Mouse (Mus musculus): ENCODE measurements around the gene Fyn. TPM values are rescaled to one million over a fixed set of nuclear protein-coding genes. Genes with fewer than 3 reads are reported as not detected.

Gene Fyn
- polyA plus RNA-seq, 1 experiment: 76.1 TPM

GRCm38 (mm10) chr10:39516541-39517133 is 148.0 kb downstream of the Fyn start:
- WGBS: 77% methylated on average over 6 of the region's 6 CpGs
- Histone ChIP-seq H3K4me1 (replicated peaks; ENCODE audit: control insufficient read depth, insufficient read depth, low read length) (peaks cover 34% of the 10 kb centered on the region), H3K27ac (ENCODE audit: control insufficient read depth, insufficient read depth, low read length) (no peak overlapping the region; the same call in 1 of the 2 replicates), H3K27me3 (ENCODE audit: control insufficient read depth, insufficient read depth, low read length) (no peaks in the 10 kb centered on the region), H3K4me3 (ENCODE audit: control insufficient read depth, insufficient read depth, low read length) (no peak overlapping the region), H3K36me3 (ENCODE audit: control insufficient read depth, insufficient read depth, low read length) (peaks cover 12% of the 10 kb centered on the region; the same call in 1 of the 2 replicates)
- DNase-seq: no peak
- TF ChIP-seq CTCF (IDR thresholded peaks at IDR 0.05; ENCODE audit: borderline replicate concordance, control insufficient read depth, extremely low read depth, insufficient read depth, low read length, poor library complexity) (no peak), POLR2A (IDR thresholded peaks at IDR 0.05; ENCODE audit: control insufficient read depth, extremely low read depth, insufficient read depth, low read length, poor library complexity) (no peak)

- no peak for DNase-seq
- 59% methylated on average over 9 of the region's 9 CpGs for WGBS
- Histone ChIP-seq H3K4me3 (ENCODE audit: control insufficient read depth, insufficient read depth, low read length) (no peak overlapping the region), H3K27me3 (ENCODE audit: control insufficient read depth, insufficient read depth, low read length) (no peaks in the 10 kb centered on the region), H3K4me1 (replicated peaks; ENCODE audit: control insufficient read depth, insufficient read depth, low read length) (peaks cover 41% of the 10 kb centered on the region), H3K27ac (ENCODE audit: control insufficient read depth, insufficient read depth, low read length) (peak overlapping the region; percentile 3; the same call in 1 of the 2 replicates), H3K36me3 (ENCODE audit: control insufficient read depth, insufficient read depth, low read length) (peaks cover 12% of the 10 kb centered on the region; the same call in 1 of the 2 replicates)
- TF ChIP-seq CTCF (IDR thresholded peaks at IDR 0.05; ENCODE audit: borderline replicate concordance, control insufficient read depth, extremely low read depth, insufficient read depth, low read length, poor library complexity) (no peak), POLR2A (IDR thresholded peaks at IDR 0.05; ENCODE audit: control insufficient read depth, extremely low read depth, insufficient read depth, low read length, poor library complexity) (no peak)
Observed at GRCm38 (mm10) chr10:39517375-39517774, 148.7 kb downstream of the Fyn start.

GRCm38 (mm10) chr10:39518232-39518631 is 149.6 kb downstream of the Fyn start:
- Histone ChIP-seq H3K27me3 (ENCODE audit: control insufficient read depth, insufficient read depth, low read length) (no peaks in the 10 kb centered on the region), H3K4me3 (ENCODE audit: control insufficient read depth, insufficient read depth, low read length) (no peak overlapping the region), H3K27ac (ENCODE audit: control insufficient read depth, insufficient read depth, low read length) (no peak overlapping the region), H3K4me1 (replicated peaks; ENCODE audit: control insufficient read depth, insufficient read depth, low read length) (peaks cover 46% of the 10 kb centered on the region), H3K36me3 (ENCODE audit: control insufficient read depth, insufficient read depth, low read length) (peaks cover 12% of the 10 kb centered on the region; the same call in 1 of the 2 replicates)
- no peak for DNase-seq
- WGBS: 88% methylated on average over 8 of the region's 8 CpGs
- TF ChIP-seq CTCF (IDR thresholded peaks at IDR 0.05; ENCODE audit: borderline replicate concordance, control insufficient read depth, extremely low read depth, insufficient read depth, low read length, poor library complexity) (no peak), POLR2A (IDR thresholded peaks at IDR 0.05; ENCODE audit: control insufficient read depth, extremely low read depth, insufficient read depth, low read length, poor library complexity) (no peak)

- no peak overlapping the region for H3K4me3 ChIP-seq (ENCODE audit: control insufficient read depth, insufficient read depth, low read length)
- 93% methylated on average over 3 of the region's 3 CpGs for WGBS
- no peak for DNase-seq
- peaks cover 12% of the 10 kb centered on the region; the same call in 1 of the 2 replicates for H3K36me3 ChIP-seq (ENCODE audit: control insufficient read depth, insufficient read depth, low read length)
- no peak for TF ChIP-seq POLR2A (IDR thresholded peaks at IDR 0.05; ENCODE audit: control insufficient read depth, extremely low read depth, insufficient read depth, low read length, poor library complexity)
- no peak for TF ChIP-seq CTCF (IDR thresholded peaks at IDR 0.05; ENCODE audit: borderline replicate concordance, control insufficient read depth, extremely low read depth, insufficient read depth, low read length, poor library complexity)
- H3K27ac ChIP-seq (ENCODE audit: control insufficient read depth, insufficient read depth, low read length): no peak overlapping the region
- H3K4me1 ChIP-seq (replicated peaks; ENCODE audit: control insufficient read depth, insufficient read depth, low read length): peaks cover 46% of the 10 kb centered on the region
- no peaks in the 10 kb centered on the region for H3K27me3 ChIP-seq (ENCODE audit: control insufficient read depth, insufficient read depth, low read length)
Observed at GRCm38 (mm10) chr10:39518859-39519258, 150.2 kb downstream of the Fyn start.

- Histone ChIP-seq H3K27ac (ENCODE audit: control insufficient read depth, insufficient read depth, low read length) (no peak overlapping the region), H3K36me3 (ENCODE audit: control insufficient read depth, insufficient read depth, low read length) (peaks cover 15% of the 10 kb centered on the region), H3K4me3 (ENCODE audit: control insufficient read depth, insufficient read depth, low read length) (no peak overlapping the region), H3K4me1 (replicated peaks; ENCODE audit: control insufficient read depth, insufficient read depth, low read length) (peaks cover 34% of the 10 kb centered on the region), H3K27me3 (ENCODE audit: control insufficient read depth, insufficient read depth, low read length) (no peaks in the 10 kb centered on the region)
- WGBS: 79% methylated on average over 9 of the region's 9 CpGs
- peak; percentile 27 for DNase-seq
- no peak for TF ChIP-seq POLR2A (IDR thresholded peaks at IDR 0.05; ENCODE audit: control insufficient read depth, extremely low read depth, insufficient read depth, low read length, poor library complexity)
- TF ChIP-seq CTCF (IDR thresholded peaks at IDR 0.05; ENCODE audit: borderline replicate concordance, control insufficient read depth, extremely low read depth, insufficient read depth, low read length, poor library complexity): no peak
Observed at GRCm38 (mm10) chr10:39520123-39520989, 151.7 kb downstream of the Fyn start.

- no peak for DNase-seq
- H3K27me3 ChIP-seq (ENCODE audit: control insufficient read depth, insufficient read depth, low read length): no peaks in the 10 kb centered on the region
- 85% methylated on average over 1 of the region's 1 CpGs for WGBS
- peaks cover 30% of the 10 kb centered on the region for H3K4me1 ChIP-seq (replicated peaks; ENCODE audit: control insufficient read depth, insufficient read depth, low read length)
- TF ChIP-seq CTCF (IDR thresholded peaks at IDR 0.05; ENCODE audit: borderline replicate concordance, control insufficient read depth, extremely low read depth, insufficient read depth, low read length, poor library complexity) (no peak), POLR2A (IDR thresholded peaks at IDR 0.05; ENCODE audit: control insufficient read depth, extremely low read depth, insufficient read depth, low read length, poor library complexity) (no peak)
- H3K36me3 ChIP-seq (ENCODE audit: control insufficient read depth, insufficient read depth, low read length): peaks cover 8% of the 10 kb centered on the region
- no peak overlapping the region for H3K27ac ChIP-seq (ENCODE audit: control insufficient read depth, insufficient read depth, low read length)
- H3K4me3 ChIP-seq (ENCODE audit: control insufficient read depth, insufficient read depth, low read length): no peak overlapping the region
Observed at GRCm38 (mm10) chr10:39521327-39521726, 152.7 kb downstream of the Fyn start.
